Mouse (Mus musculus) MEL (cell line): ENCODE measurements around the gene Efhb.
A peak's percentile ranks its signal among the peaks of the same experiment; 100 is the strongest.

ENCODE experiments used
- CTCF ChIP-seq, 3 experiments: IDR thresholded peaks in 2 of 3; conservative IDR thresholded peaks in 1 of 3; 2 replicates each; pipeline ENCODE4 v1.5.1; 2011 to 2012; ENCODE audit warnings: low read length in 3 of 3, low read depth in 2 of 3, mild to moderate bottlenecking in 2 of 3, improper control_type of control experiment in 1 of 3, inconsistent platforms in 1 of 3, mixed read lengths in 1 of 3, moderate library complexity in 1 of 3; ENCODE audit not compliant: control insufficient read depth in 1 of 3, insufficient read depth in 1 of 3, poor library complexity in 1 of 3, severe bottlenecking in 1 of 3
- MAX ChIP-seq: IDR thresholded peaks from 2 replicates; pipeline ENCODE4 v1.6.1; 2011; ENCODE audit warnings: low read length, improper control_type of control experiment

- TF ChIP-seq CTCF (IDR thresholded peaks at IDR 0.05 in 2 of 3, conservative IDR thresholded peaks at IDR 0.05 in 1 of 3; ENCODE audit: control insufficient read depth in 1 of 3, insufficient read depth in 1 of 3, low read depth in 2 of 3, low read length in 3 of 3, poor library complexity in 1 of 3, severe bottlenecking in 1 of 3) (peak in 2 of 3 experiments; percentile 52 to 61; a peak in 5 of 6 replicates), MAX (no peak)
Observed at GRCm38 (mm10) chr17:53465569-53465968, 2.4 kb upstream of the Efhb start.
